Mouse (Mus musculus) urinary bladder, adult 18-20 months (tissue): ENCODE results near the gene Serpina3b.

ENCODE experiments used
- DNase-seq, 2 experiments: peaks; one replicate each; pipeline ENCODE4 v3.0.0; 2022; ENCODE audit warnings: low spot score in 2 of 2, mixed read lengths in 2 of 2

Serpina3b gene

GRCm38 (mm10) chr12:104174747-104175146 lies 47.0 kb downstream of the Serpina3b start:
- DNase-seq: no peak

GRCm38 (mm10) chr12:104175636-104176035 lies 47.8 kb downstream of the Serpina3b start:
- no peak for DNase-seq

- DNase-seq: no peak
Measured at GRCm38 (mm10) chr12:104178577-104178976, 50.8 kb downstream of the Serpina3b start.

GRCm38 (mm10) chr12:104178987-104179386 lies 51.2 kb downstream of the Serpina3b start:
- DNase-seq: no peak

- no peak for DNase-seq
Measured at GRCm38 (mm10) chr12:104185046-104185445, 57.2 kb downstream of the Serpina3b start.

- peak in 1 of 2 experiments; percentile 27 for DNase-seq
Measured at GRCm38 (mm10) chr12:104186041-104186581, 58.3 kb downstream of the Serpina3b start.
